Mouse (Mus musculus) limb, embryonic 12.5 days (tissue): ENCODE measurements around the gene Tubb4b. TPM values are rescaled to one million over a fixed set of nuclear protein-coding genes. Genes with fewer than 3 reads are reported as not detected.
A peak's percentile ranks its signal among the peaks of the same experiment; 100 is the strongest.
"Not testable (repeated sequence)": the region's sequence is repeated elsewhere in the genome, so short reads cannot be mapped to it uniquely, and the experiment has no call there.

Experiments
- ATAC-seq: fragments of 200-750 bp; cut with Nextera tagmentation; 2 replicates; pipeline ENCODE4 v1.8.0; 2017; ENCODE audit warnings: low read depth, moderate TSS enrichment; ENCODE audit not compliant: insufficient number of reproducible peaks, insufficient read depth, low FRiP score, low TSS enrichment
- H3K27ac ChIP-seq: fragments of 300-500 bp; sonication (generic); 2 replicates; pipeline ENCODE4 v1.5.1; 2016; ENCODE audit warnings: mild to moderate bottlenecking, moderate library complexity
- H3K27me3 ChIP-seq: fragments of 300-500 bp; sonication (generic); 2 replicates; pipeline ENCODE4 v1.6.1; 2016; ENCODE audit warnings: mild to moderate bottlenecking, moderate library complexity
- H3K36me3 ChIP-seq: fragments of 300-500 bp; sonication (generic); 2 replicates; pipeline ENCODE4 v1.6.1; 2016; ENCODE audit warnings: mild to moderate bottlenecking, moderate library complexity
- H3K4me1 ChIP-seq: fragments of 300-500 bp; sonication (generic); replicated peaks from 2 replicates; pipeline ENCODE4 v1.6.1; 2016
- H3K4me2 ChIP-seq: fragments of 300-500 bp; sonication (generic); 2 replicates; pipeline ENCODE4 v1.6.1; 2016; ENCODE audit warnings: mild to moderate bottlenecking, moderate library complexity
- H3K4me3 ChIP-seq: fragments of 300-500 bp; sonication (generic); replicated peaks from 2 replicates; pipeline ENCODE4 v1.5.1; 2016; ENCODE audit warnings: mild to moderate bottlenecking
- H3K9ac ChIP-seq: fragments of 300-500 bp; sonication (generic); replicated peaks from 2 replicates; pipeline ENCODE4 v1.6.1; 2016; ENCODE audit warnings: mild to moderate bottlenecking, moderate library complexity
- H3K9me3 ChIP-seq: fragments of 300-500 bp; sonication (generic); 2 replicates; pipeline ENCODE4 v1.6.1; 2016; ENCODE audit warnings: mild to moderate bottlenecking, moderate library complexity
- WGBS: fragments of 180-500 bp; shearing (Covaris S2); methylation state at CpG from one replicate; pipeline ENCODE4 v1.1.7; 2016; 5-methylcytosine and 5-hydroxymethylcytosine counted together
- polyA plus RNA-seq: library from polyadenylated mRNA; unstranded; fragments of >200 nt; fragmentation: Nextera tagmentation; extraction: Ambion mirVana; gene quantifications from 2 replicates; pipeline ENCODE4 v1.2.1, GENCODE M21; 2016

Tubb4b gene
- polyA plus RNA-seq, 1 experiment from 2014 or later, result 489 TPM

- Histone ChIP-seq H3K27me3 (peaks cover 27% of the 10 kb centered on the region), H3K36me3 (0 out of 2 replicates have a peak, but pooled peaks cover 4% of the 10 kb centered on the region), H3K9ac (peak overlapping the region; percentile 74), H3K4me2 (peak overlapping the region; percentile 98), H3K27ac (no peak overlapping the region), H3K4me3 (peak overlapping the region; percentile 63), H3K4me1 (peaks cover 35% of the 10 kb centered on the region), H3K9me3 (no peaks in the 10 kb centered on the region)
- under 1% methylated on average over 82 of the region's 82 CpGs for WGBS
- no peak for ATAC-seq
These were observed 38.5 kb upstream of the Tubb4b start for GRCm38 (mm10) chr2:25262795-25263622.

- Histone ChIP-seq H3K9me3 (no peaks in the 10 kb centered on the region), H3K27me3 (peaks cover 27% of the 10 kb centered on the region), H3K36me3 (0 out of 2 replicates have a peak, but pooled peaks cover under 1% of the 10 kb centered on the region), H3K4me2 (peak within 1 kb of the TSS; percentile 98), H3K4me3 (peak within 1 kb of the TSS; percentile 63), H3K27ac (no peak within 1 kb of the TSS), H3K4me1 (peaks cover 34% of the 10 kb centered on the region), H3K9ac (peak within 1 kb of the TSS; percentile 74)
- WGBS, result under 1% methylated on average over 39 of the region's 39 CpGs
- peak; percentile 99 for ATAC-seq
These were observed 37.8 kb upstream of the Tubb4b start, which contains the start of gene Tprn for GRCm38 (mm10) chr2:25262291-25262767. Tprn (plus strand) TSS chr2:25262618.

DNA sequence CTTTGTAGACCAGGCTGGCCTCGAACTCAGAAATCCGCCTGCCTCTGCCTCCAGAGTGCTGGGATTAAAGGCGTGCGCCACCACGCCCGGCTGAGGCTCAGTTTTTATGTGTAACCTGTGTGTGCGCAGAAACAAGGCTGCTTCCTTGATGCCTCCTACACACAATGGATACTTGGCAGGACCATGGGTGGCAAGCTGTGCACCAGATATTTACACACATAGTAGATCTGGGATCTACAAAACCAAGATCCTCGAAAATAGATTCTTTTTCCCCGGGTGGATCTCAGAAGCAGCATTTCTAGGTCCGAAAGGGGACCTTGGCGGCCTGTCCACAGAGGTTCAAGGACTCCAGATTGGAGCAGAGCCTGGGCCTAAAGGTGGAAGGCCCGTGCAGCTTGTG is 37.4 kb upstream of the Tubb4b start:
- Histone ChIP-seq H3K4me1 (peaks cover 29% of the 10 kb centered on the region), H3K4me3 (peak overlapping the region; percentile 63), H3K9ac (0 out of 2 replicates have a peak overlapping the region, but pooled peaks have one; percentile 12), H3K9me3 (no peaks in the 10 kb centered on the region), H3K36me3 (no peaks in the 10 kb centered on the region), H3K4me2 (peak overlapping the region; percentile 98), H3K27ac (no peak overlapping the region), H3K27me3 (peaks cover 27% of the 10 kb centered on the region)
- ATAC-seq, result no peak; the same call in none of the 2 replicates
- 52% methylated on average over 12 of the region's 12 CpGs for WGBS

- no peaks in the 10 kb centered on the region for H3K36me3 ChIP-seq
- ATAC-seq, result no peak
- peaks cover 24% of the 10 kb centered on the region for H3K4me1 ChIP-seq
- WGBS, result 67% methylated on average over 2 of the region's 2 CpGs
- peaks cover 12% of the 10 kb centered on the region for H3K27me3 ChIP-seq
- no peaks in the 10 kb centered on the region for H3K9me3 ChIP-seq
- no peak overlapping the region for H3K27ac ChIP-seq
- H3K4me2 ChIP-seq, result no peak overlapping the region
- no peak overlapping the region for H3K9ac ChIP-seq
- no peak overlapping the region for H3K4me3 ChIP-seq
These were observed 34.4 kb upstream of the Tubb4b start for GRCm38 (mm10) chr2:25258887-25259286.

- ATAC-seq, H3K9me3 ChIP-seq, H3K9ac ChIP-seq, H3K27ac ChIP-seq, H3K27me3 ChIP-seq, H3K36me3 ChIP-seq, H3K4me3 ChIP-seq, H3K4me2 ChIP-seq: not testable (repeated sequence)
- H3K4me1 ChIP-seq, result peaks cover 15% of the 10 kb centered on the region
- 88% methylated on average over 5 of the region's 5 CpGs for WGBS
These were observed 32.7 kb upstream of the Tubb4b start for GRCm38 (mm10) chr2:25257250-25257649.

GRCm38 (mm10) chr2:25256443-25257109 is 32.1 kb upstream of the Tubb4b start:
- peaks cover 15% of the 10 kb centered on the region for H3K4me1 ChIP-seq
- H3K27ac ChIP-seq, H3K27me3 ChIP-seq, H3K9me3 ChIP-seq, ATAC-seq: not testable (repeated sequence)
- H3K9ac ChIP-seq, result peak overlapping the region; percentile 75; the same call in 1 of the 2 replicates
- H3K4me3 ChIP-seq, result peak overlapping the region; percentile 79
- peaks cover 10% of the 10 kb centered on the region for H3K36me3 ChIP-seq
- WGBS, result 59% methylated on average over 12 of the region's 12 CpGs
- H3K4me2 ChIP-seq, result peak overlapping the region; percentile 97

GRCm38 (mm10) chr2:25255284-25255779 is 30.8 kb upstream of the Tubb4b start, which contains the start of gene Tmem203:
Tmem203 (plus strand) TSS chr2:25255439.
- H3K36me3 ChIP-seq, result peaks cover 23% of the 10 kb centered on the region
- H3K4me3 ChIP-seq, result peak within 1 kb of the TSS; percentile 79
- H3K27ac ChIP-seq, result peak within 1 kb of the TSS; percentile 64
- no peaks in the 10 kb centered on the region for H3K9me3 ChIP-seq
- peak; percentile 57; the same call in 1 of the 2 replicates for ATAC-seq
- H3K4me1 ChIP-seq, result peaks cover 15% of the 10 kb centered on the region
- H3K9ac ChIP-seq, result peak within 1 kb of the TSS; percentile 75
- no peaks in the 10 kb centered on the region for H3K27me3 ChIP-seq
- WGBS, result under 1% methylated on average over 39 of the region's 39 CpGs
- H3K4me2 ChIP-seq, result peak within 1 kb of the TSS; percentile 97

- Histone ChIP-seq H3K4me2 (no peak overlapping the region), H3K27ac (no peak overlapping the region)
- 80% methylated on average over 1 of the region's 1 CpGs for WGBS
These were observed 27.8 kb upstream of the Tubb4b start for GRCm38 (mm10) chr2:25252331-25252730.

GRCm38 (mm10) chr2:25246183-25247072 is 21.9 kb upstream of the Tubb4b start, which contains the start of gene AL732309.1:
AL732309.1 (minus strand) TSS chr2:25246863.
- WGBS, result 84% methylated on average over 10 of the region's 10 CpGs
- Histone ChIP-seq H3K4me3 (no peak within 1 kb of the TSS), H3K9me3 (no peaks in the 10 kb centered on the region), H3K4me1 (peaks cover 13% of the 10 kb centered on the region), H3K9ac (no peak within 1 kb of the TSS; the same call in 1 of the 2 replicates), H3K27me3 (peaks cover 31% of the 10 kb centered on the region), H3K4me2 (no peak within 1 kb of the TSS), H3K36me3 (peaks cover 60% of the 10 kb centered on the region), H3K27ac (no peak within 1 kb of the TSS)
- no peak for ATAC-seq

More at GRCm38 (mm10) chr2:25252331-25252730, 27.8 kb upstream of the Tubb4b start:
- H3K9me3 ChIP-seq, result no peaks in the 10 kb centered on the region
- ATAC-seq, result no peak
- no peak overlapping the region for H3K9ac ChIP-seq
- peaks cover 53% of the 10 kb centered on the region for H3K36me3 ChIP-seq
- H3K4me1 ChIP-seq, result peaks cover 15% of the 10 kb centered on the region
- H3K27me3 ChIP-seq, result no peaks in the 10 kb centered on the region
- H3K4me3 ChIP-seq, result no peak overlapping the region

GRCm38 (mm10) chr2:25244144-25244543 is 19.6 kb upstream of the Tubb4b start:
- ATAC-seq, result no peak
- no peak overlapping the region for H3K9ac ChIP-seq

More at GRCm38 (mm10) chr2:25244144-25244543, 19.6 kb upstream of the Tubb4b start:
- no peak overlapping the region for H3K4me3 ChIP-seq
- peaks cover 43% of the 10 kb centered on the region for H3K27me3 ChIP-seq
- peaks cover 24% of the 10 kb centered on the region for H3K4me1 ChIP-seq
- H3K36me3 ChIP-seq, result peaks cover 37% of the 10 kb centered on the region; the same call in 1 of the 2 replicates
- WGBS, result 91% methylated on average over 4 of the region's 4 CpGs
- H3K4me2 ChIP-seq, result no peak overlapping the region
- no peak overlapping the region for H3K27ac ChIP-seq
- H3K9me3 ChIP-seq, result no peaks in the 10 kb centered on the region
